Mouse (Mus musculus) central nervous system, embryonic 11.5 days (tissue): Measurements from ENCODE around the gene Olfr1323. TPM values are rescaled to one million over a fixed set of nuclear protein-coding genes. Genes with fewer than 3 reads are reported as not detected.

Experiments
- polyA plus RNA-seq: library from polyadenylated mRNA; depleted of rRNA; stranded (reverse); fragments of >200 nt; gene quantifications from 2 replicates; pipeline ENCODE4 v1.2.3, GENCODE M21; 2012; rRNA removed

Olfr1323 gene
- not detected in 2 replicates for polyA plus RNA-seq

GRCm38 (mm10) chrX:50019259-50019658 is at the start of gene Olfr1323:
Olfr1323 (minus strand) TSS chrX:50019359.

Other genes starting within 250 kb of the Olfr1323 start
- gene Igsf1, start 221.6 kb downstream of the Olfr1323 start, polyA plus RNA-seq, result 3.1 and 3.2 TPM in 2 replicates
- not detected in 2 replicates for gene Olfr1322, start 127.9 kb downstream of the Olfr1323 start, polyA plus RNA-seq